Mouse (Mus musculus): ENCODE measurements at regions not wholly inside any gene's neighbourhood (a gene's known extent, or its start where the extent isn't known, plus 50 kb on each side); places are given as distances from the start of the nearest gene placed in this dataset.

DNA sequence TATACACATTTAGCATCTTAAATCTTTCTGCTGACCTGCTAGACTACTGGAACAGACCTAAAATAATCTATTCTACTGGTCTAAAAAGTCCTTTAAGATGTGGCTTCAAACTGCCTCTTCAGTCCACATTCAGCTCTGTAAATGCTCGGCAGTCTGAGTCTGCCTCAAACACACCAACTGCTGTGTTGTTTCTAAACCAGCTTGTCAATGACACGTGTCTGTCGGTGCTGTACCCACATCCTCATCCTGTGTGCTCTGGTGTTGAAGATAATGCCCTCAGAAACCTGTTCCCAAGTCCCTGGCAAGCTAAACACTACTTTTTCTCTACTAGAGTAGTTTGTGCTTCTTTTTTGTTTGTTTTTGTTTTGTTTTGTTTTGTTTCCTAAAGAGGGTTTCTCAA, 58.9 kb upstream of the Mbnl1 start:
- Histone ChIP-seq H3K27me3 (replicated peaks) (no peaks in the 10 kb centered on the region), H3K27ac (ENCODE audit: poor library complexity, severe bottlenecking) (no peak overlapping the region), H3K4me3 (no peak overlapping the region), H3K4me2 (no peak overlapping the region), H3K9me3 (replicated peaks) (no peaks in the 10 kb centered on the region), H3K36me3 (no peaks in the 10 kb centered on the region), H3K4me1 (replicated peaks) (no peaks in the 10 kb centered on the region), H3K9ac (no peak overlapping the region)
- 38% methylated on average over 3 of the region's 3 CpGs for WGBS
- no peak for ATAC-seq (ENCODE audit: insufficient number of reproducible peaks, low FRiP score)

DNA sequence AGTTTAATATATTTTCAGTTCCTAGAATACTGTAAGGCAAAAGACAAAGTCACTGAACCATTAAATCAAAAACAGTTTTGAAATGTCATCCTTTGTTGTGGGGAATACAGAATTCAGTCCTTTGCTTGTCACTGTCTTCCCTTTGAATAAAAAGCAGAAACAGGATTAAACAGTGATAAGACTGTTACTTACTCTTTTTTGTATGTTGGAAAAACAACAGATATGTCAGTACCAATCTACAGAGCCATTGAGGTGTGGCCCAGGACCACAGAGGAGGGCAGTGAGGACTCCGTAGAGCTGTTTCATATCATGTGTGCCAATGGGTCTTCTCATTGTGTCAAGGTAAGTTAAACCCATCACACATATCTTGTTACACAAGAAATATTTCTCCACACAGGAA, 55.6 kb upstream of the Mbnl1 start:
- ATAC-seq (ENCODE audit: insufficient number of reproducible peaks, low FRiP score): no peak
- Histone ChIP-seq H3K4me3 (no peak overlapping the region), H3K36me3 (no peaks in the 10 kb centered on the region), H3K9me3 (replicated peaks) (no peaks in the 10 kb centered on the region), H3K27me3 (replicated peaks) (no peaks in the 10 kb centered on the region), H3K4me2 (no peak overlapping the region), H3K4me1 (replicated peaks) (no peaks in the 10 kb centered on the region), H3K27ac (ENCODE audit: poor library complexity, severe bottlenecking) (no peak overlapping the region), H3K9ac (no peak overlapping the region)
- WGBS: 66% methylated on average over 1 of the region's 1 CpGs

DNA sequence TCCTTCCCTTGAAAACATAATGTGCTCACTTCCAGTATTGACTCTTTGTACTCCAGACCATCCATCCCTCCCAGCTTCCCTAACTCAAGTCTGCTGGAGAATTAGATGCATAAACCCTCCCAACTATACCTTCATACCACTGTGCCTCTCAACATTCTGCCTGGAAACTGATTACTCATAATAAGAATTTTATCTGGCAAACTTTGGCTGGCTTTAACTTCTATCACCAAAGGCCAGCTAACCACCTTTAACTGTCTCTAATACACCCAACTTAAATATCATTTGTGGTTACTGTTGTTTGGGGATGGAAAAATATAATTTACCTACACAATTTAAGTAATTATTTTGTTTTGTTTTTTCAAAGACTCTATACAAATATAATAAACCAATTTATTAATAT, 54.0 kb upstream of the Mbnl1 start:
- Histone ChIP-seq H3K36me3 (no peaks in the 10 kb centered on the region), H3K9me3 (replicated peaks) (no peaks in the 10 kb centered on the region), H3K4me3 (no peak overlapping the region), H3K4me1 (replicated peaks) (no peaks in the 10 kb centered on the region), H3K4me2 (no peak overlapping the region), H3K9ac (no peak overlapping the region), H3K27me3 (replicated peaks) (no peaks in the 10 kb centered on the region), H3K27ac (ENCODE audit: poor library complexity, severe bottlenecking) (no peak overlapping the region)
- ATAC-seq (ENCODE audit: insufficient number of reproducible peaks, low FRiP score): no peak

DNA sequence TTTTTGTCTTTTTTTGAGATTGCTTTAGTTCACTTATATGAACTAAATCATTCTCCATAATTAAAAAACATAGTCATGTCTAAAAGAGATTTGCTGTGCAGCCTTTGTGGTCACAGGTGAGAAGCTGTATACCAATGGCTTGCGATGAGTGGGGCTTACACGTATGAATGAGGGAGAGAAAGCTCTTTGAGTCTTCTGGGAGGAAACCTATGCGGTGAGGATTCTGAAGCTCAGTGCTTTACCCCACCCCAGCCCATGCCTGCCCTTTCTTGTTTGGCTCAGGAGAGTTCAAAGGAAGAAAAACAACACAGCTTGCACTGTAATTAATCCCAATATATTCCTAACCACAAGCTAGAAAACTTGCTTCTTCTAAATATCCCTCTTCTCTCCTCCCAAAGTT, 53.4 kb upstream of the Mbnl1 start:
- no peaks in the 10 kb centered on the region for H3K27me3 ChIP-seq (replicated peaks)
- H3K9me3 ChIP-seq (replicated peaks): no peaks in the 10 kb centered on the region

More for the DNA sequence above, 53.4 kb upstream of the Mbnl1 start:
- Histone ChIP-seq H3K36me3 (no peaks in the 10 kb centered on the region), H3K4me3 (no peak overlapping the region), H3K4me2 (no peak overlapping the region), H3K27ac (ENCODE audit: poor library complexity, severe bottlenecking) (no peak overlapping the region), H3K4me1 (replicated peaks) (no peaks in the 10 kb centered on the region), H3K9ac (no peak overlapping the region)
- ATAC-seq (ENCODE audit: insufficient number of reproducible peaks, low FRiP score): no peak
- 82% methylated on average over 3 of the region's 3 CpGs for WGBS

All from heart, embryonic 12.5 days (tissue).